Mouse (Mus musculus): ENCODE data around the gene Gkap1. TPM values are rescaled to one million over a fixed set of nuclear protein-coding genes. Genes with fewer than 3 reads are reported as not detected.

Gkap1 gene
- total RNA-seq, 2 experiments from 2014 or later, result 26.7 to 28.2 TPM

GRCm38 (mm10) chr13:58204986-58205385, 70.5 kb downstream of the Gkap1 start:
- no peak for DNase-seq
- intact Hi-C loops (cut with DNase I), result no loop called here

GRCm38 (mm10) chr13:58204202-58204601, 71.3 kb downstream of the Gkap1 start:
- no peak for DNase-seq
- intact Hi-C loops (cut with DNase I), result no loop called here

- intact Hi-C loops (cut with DNase I), result no loop called here
- DNase-seq, result no peak
These were observed 72.6 kb downstream of the Gkap1 start for GRCm38 (mm10) chr13:58202903-58203302.

DNA sequence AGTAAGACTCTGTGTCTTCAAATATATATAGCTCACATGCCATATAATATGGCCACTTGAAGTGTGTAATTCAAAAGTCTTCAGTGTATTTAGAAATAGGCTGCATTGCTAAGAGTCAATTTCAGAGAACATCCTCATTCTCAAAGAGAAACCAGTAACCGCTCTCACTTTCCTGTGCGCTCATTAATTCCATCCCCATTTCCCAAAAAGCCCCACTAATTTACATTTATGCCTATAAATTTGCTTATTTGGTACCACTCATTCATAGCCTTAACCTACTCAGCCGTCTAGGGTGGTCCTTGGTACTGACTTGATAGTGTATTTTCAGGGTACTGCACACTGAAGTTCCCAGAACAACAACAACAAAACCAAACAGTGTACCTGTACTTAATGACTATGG, 73.6 kb downstream of the Gkap1 start:
- no peak for DNase-seq
- intact Hi-C loops (cut with DNase I), result no loop called here

- DNase-seq, result no peak
- intact Hi-C loops (cut with DNase I), result no loop called here
These were observed 74.2 kb downstream of the Gkap1 start for GRCm38 (mm10) chr13:58201343-58201742.

DNA sequence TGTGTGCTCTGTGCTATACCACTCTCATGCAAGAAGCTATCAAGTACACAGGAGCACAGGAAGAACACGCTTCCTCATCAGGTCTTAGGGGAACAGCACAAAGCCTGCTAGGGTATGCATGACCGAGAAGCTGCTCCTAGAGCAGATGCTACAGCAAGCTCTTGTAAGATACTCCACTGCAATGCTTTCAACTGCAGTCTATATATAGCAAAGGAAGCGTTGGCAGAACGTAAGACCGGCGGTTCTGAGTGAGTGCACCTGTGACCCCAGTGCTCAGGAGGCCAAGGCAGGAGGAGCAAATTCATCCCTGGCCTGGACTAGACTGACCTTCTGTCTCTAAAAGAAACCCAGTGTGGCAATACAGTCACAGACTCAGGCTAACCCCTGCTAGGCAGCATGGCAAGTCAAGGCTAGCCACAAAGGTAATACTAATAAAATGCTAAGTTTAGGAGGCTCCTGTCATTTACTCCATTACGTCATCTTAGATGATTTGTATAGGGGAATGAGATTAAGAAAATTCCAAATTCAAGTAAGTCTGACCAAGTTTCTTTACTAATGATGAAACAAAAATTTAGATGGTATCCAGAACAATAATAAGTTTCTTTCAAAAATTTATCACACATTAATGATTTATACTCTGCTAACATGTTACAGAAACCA, 77.4 kb downstream of the Gkap1 start:
- DNase-seq, result no peak
- intact Hi-C loops (cut with DNase I), result no loop called here

DNA sequence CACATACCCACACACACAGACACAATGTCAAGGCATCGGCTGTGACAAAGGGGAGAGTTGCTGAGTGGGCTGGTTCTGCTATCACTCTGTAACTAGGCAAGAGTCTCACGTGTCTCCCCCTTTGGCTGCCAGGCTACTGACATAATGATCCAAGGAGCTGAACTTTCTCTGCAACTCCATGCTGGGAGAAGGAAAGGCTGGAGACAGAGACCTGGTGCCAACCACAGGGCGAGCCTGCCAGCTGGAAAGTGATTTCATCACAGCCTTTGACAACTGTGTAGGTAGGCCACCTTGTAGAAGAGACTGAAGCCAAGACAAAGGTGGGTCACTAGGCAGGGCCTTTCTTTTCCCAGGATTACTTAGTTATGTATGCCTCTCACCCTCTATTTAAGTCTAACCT, 78.3 kb downstream of the Gkap1 start:
- DNase-seq, result no peak
- intact Hi-C loops (cut with DNase I), result no loop called here

DNA sequence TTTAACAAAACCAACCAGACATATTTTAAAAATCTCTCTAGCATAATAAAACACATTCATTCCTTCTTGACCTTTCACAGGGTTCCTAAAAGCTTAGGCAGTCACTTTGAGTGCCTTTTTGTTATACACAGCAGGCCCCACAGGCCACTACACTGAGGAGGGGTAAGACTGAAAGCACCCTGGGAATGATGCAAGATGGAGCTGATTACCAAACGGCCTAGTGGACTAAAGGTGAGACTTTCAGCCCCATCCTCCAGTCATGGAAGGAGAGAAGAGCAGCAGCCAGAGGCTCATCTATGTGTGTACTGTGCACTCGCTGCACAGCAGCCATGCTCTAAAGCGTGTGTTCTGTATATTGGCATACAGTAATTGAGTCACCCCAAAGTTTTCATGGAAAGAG, 80.6 kb downstream of the Gkap1 start:
- intact Hi-C loops (cut with DNase I), result no loop called here
- no peak for DNase-seq

DNA sequence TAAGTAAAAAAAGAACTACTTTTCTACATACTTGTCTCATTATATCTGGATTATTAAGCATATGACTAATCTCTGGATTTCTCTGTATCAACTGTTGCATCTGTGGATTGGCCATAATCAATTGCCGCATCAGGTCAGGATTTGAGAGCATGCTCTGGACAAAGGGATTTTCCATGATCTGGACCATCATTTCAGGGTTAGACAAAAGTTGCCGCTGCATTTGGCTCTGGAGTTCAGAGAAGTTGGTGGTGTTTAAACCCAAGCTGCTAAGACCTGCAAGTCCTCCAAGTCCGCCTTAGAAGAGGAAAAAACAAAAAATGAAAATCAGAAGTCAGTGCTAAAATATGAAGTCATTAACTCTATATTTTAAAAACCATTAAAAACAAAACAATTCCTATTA, 82.3 kb downstream of the Gkap1 start:
- no peak for DNase-seq
- intact Hi-C loops (cut with DNase I), result no loop called here

GRCm38 (mm10) chr13:58192146-58192545, 83.4 kb downstream of the Gkap1 start:
- no peak for DNase-seq
- intact Hi-C loops (cut with DNase I), result no loop called here

GRCm38 (mm10) chr13:58191516-58191915, 84.0 kb downstream of the Gkap1 start:
- no peak for DNase-seq
- intact Hi-C loops (cut with DNase I), result no loop called here

DNA sequence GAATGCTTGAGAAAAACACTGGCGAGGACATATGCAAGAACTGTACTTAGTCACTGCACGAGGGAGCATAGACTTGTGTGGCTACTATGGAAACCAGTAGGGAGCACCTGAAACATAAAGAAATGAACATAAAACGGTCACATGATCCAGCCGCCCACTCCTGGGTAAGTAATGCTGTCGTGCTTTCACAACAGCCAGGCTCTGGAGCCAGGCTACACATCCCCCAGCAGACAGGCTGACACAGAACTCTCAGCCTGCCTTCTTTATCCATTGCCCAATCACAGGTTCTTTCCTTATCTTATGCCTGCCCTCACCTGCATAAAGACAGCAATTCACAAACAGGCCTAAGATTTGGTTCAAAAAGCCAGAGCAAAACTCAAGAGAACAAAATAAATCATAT, 86.0 kb downstream of the Gkap1 start:
- intact Hi-C loops (cut with DNase I), result no loop called here
- no peak for DNase-seq

- intact Hi-C loops (cut with DNase I), result no loop called here
- peak; percentile 88 for DNase-seq
These were observed 87.1 kb downstream of the Gkap1 start for GRCm38 (mm10) chr13:58188412-58188811.

DNA sequence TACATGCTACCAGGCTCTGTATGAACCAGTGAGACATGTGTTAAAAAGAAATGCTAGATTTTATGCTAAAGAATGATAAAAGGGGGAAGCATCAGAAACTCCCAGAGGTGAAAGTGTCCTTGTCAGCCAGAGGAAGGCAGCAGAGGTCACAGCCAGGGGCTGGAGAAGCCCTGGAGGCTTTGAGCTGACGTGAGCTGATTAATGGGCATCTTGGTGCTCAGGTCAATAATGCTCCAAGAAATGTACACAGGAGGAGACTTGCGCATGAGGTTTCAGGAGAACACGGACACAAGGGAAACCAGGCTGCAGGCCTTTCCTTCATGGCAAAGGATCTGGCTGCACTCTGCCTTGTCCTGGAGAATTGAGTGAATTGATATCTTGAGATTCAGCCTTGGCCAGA, 87.7 kb downstream of the Gkap1 start:
- intact Hi-C loops (cut with DNase I), result no loop called here

DNA sequence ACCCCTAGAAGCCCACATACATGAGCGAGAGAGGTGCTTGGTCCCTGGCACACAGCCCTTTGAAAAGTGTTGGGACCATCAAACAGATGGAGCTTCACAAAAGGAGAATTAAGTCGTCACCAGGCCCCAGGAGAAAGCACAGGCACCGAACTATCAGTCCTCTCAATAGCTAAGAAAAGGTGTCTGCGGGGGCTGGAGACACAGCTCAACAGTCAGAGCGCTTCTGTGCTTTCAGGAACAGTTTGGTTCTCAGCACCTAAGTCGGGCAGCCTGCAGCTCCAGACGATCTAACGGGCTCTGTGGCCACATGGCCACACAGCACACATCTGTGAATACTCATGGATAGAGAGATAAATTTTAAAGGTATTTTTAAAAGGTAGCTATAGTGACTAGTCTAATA, 89.2 kb downstream of the Gkap1 start:
- no peak for DNase-seq
- intact Hi-C loops (cut with DNase I), result no loop called here

More for the DNA sequence above, 87.7 kb downstream of the Gkap1 start:
- no peak for DNase-seq

DNA sequence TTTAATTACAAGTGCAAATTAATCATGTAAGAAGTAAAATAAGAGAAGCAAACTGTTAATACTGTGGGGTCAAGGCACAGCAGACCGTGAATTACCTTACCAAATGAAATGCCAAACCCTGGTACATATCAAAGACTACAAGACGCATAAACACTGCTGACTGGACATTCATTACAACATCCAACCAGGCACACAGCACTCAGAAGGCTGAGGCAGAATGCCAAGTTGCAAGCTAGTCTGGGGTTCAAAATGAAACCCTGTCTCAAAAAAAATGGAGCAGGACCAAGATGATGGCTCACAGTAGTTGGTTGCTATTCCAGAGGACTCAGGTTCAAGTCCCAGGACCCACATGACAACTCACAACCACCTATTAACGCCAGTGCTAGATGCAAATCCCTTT, 91.4 kb downstream of the Gkap1 start:
- intact Hi-C loops (cut with DNase I), result no loop called here
- DNase-seq, result no peak

Small RNA genes within 50 kb of the gene (microRNA-seq; reads per million reads assigned to microRNA genes)
- gene Mir6369, result not detected

Other genes with a start within 250 kb of the Gkap1 start
- gene Klhl3, start 162.1 kb downstream of the Gkap1 start, total RNA-seq (2021), result 10 to 100 TPM; 19.4 to 19.8 TPM
- 100 to 1,000 TPM; 224 to 244 TPM for gene Hnrnpa0, start 147.1 kb downstream of the Gkap1 start, total RNA-seq (2021)
- gene Idnk, start 118.0 kb downstream of the Gkap1 start, total RNA-seq (2021), result 10 to 100 TPM; 23.1 to 25.5 TPM
- gene Ubqln1, start 60.0 kb downstream of the Gkap1 start, total RNA-seq (2021), result 100 to 1,000 TPM; 129 to 133 TPM
- gene Kif27, start 83.4 kb upstream of the Gkap1 start, total RNA-seq (2021), result 1 to 10 TPM; 3.3 to 3.8 TPM
- 1 to 10 TPM; 7.1 to 8.0 TPM for gene 2210016F16Rik, start 109.5 kb upstream of the Gkap1 start, total RNA-seq (2021)
- gene Rmi1, start 126.5 kb upstream of the Gkap1 start, total RNA-seq (2021), result 10 to 100 TPM; 12.1 to 13.8 TPM
- gene Hnrnpk, start 127.6 kb upstream of the Gkap1 start, total RNA-seq (2021), result 100 to 1,000 TPM; 907 to 963 TPM

Data from left cerebral cortex, postnatal 4 days (tissue).